Mouse (Mus musculus) heart, adult 8-10 months (tissue): ENCODE measurements around the gene Ccdc160. TPM values are rescaled to one million over a fixed set of nuclear protein-coding genes. Genes with fewer than 3 reads are reported as not detected.

Source experiments
- DNase-seq: peaks from one replicate; pipeline ENCODE4 v3.0.0; 2022; ENCODE audit warnings: low spot score
- total RNA-seq, 4 experiments: library from RNA; stranded (reverse); gene quantifications; 2 replicates each; pipeline ENCODE4 v1.2.4; 2022

The Ccdc160 gene
- under 1 TPM; 0.16 to 0.47 (median 0.23) TPM for total RNA-seq

DNA sequence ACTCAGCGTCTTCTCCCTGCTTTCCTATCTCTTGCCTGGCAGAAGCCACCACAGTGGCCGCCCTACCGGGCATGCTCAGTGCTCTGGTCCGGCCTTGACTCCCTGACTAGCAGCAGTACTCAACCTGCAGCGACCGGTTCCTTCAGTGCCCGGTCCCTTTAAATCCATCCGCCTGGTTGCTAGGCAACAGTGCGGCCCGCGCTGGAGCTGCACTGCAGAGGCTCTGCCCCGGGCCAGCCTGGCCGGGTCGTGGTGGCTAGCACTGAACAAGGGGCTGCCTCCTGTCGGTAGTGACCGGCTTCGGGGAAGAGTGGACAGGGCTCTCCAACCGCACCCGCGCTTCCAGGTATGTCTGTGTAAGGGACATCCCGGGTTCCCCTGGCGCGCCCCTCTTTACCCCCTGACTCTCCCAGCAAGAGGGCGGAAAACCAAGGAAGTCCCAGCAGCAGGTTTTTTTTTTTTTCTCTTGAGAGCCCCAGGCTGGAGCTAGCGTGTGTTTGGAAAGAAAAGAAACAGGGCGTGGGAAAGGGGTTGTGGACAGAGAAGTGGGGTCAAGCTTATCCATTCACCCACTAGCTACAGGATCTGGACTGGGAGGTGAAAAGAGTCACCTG lies at the start of gene Ccdc160:
Gene Ccdc160, plus strand, starts transcription at position 221 of the 614 bp plus-strand sequence.
- DNase-seq: peak; percentile 31

DNA sequence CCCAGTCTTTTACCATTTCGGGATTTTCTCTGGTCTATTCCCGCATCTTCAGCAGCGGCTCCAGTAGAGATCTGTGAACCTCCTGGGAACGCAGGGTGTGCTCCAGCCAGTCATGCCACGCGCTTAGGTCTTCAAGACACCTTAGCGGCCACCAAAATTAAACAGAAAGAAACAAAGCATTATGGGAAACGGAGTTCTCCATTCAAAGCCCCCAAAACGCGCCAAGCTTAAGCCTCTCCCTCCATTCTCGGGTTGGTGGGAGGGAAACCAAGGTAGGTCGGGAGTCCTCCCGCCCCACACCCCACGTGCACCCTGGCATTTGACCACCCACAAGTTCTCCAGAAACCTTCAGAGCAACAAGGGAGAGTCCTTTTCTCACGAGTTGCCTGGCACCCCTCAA lies 47.2 kb upstream of the Ccdc160 start:
- DNase-seq: no peak

DNA sequence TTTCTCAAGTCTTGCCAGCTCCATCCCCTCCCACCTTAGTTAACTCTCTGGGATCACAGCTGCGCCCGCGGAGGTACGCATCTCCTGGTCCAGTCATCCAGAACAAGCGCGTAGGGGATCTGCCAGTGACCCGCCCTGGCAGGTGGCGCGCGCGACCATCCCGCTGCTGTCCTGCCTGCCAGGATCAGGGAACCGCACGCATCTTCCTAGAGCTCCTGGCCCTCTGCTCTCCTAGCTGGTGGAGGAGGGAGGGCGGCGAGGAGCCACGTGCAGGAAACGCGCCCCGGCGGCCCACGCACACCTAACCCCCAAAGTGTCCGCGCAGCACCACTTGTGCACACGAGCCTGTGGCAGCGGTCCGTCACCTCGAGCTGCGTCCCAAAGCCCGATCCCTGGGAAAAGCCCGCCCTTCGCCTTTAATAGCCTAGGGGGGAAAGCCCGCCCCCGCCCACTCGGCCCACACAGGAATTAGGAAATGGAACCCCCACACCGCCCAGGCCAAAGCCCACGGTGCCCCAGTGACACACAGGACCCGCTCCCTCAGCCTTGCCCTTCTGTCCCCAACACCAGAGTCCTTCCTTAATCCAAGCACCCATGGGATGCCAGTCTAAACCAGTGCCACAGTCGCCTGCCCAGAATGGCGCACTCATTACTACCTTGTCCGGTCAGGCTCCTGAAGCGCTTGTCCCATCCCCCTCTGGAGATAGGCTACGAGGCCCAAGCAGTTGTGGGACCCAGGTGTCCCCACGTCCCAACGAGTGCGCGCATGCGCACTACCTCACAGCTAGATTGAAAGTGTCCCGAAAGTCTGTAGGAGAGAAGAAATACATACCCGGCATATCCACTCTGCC lies 46.6 kb upstream of the Ccdc160 start:
- no peak for DNase-seq

DNA sequence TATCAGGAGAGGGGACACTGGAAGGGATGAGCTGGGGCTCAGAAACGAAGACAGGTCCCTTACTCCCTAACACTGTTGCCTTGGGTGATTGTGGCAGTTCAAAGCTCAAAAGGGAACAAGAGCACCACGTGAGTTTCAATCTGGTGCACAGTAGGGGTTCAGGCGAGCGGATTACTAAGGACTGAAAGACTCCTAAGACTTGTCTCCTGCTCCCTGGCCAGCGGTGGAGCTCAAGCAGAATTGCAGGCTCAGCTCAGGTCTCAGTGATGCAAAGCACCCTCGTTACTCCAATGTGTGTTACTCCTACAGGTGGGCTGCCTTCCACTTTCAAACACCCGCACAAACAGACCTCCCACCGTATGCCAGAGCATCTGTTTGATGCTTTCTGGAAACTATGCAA lies 45.5 kb upstream of the Ccdc160 start:
- DNase-seq: no peak

DNA sequence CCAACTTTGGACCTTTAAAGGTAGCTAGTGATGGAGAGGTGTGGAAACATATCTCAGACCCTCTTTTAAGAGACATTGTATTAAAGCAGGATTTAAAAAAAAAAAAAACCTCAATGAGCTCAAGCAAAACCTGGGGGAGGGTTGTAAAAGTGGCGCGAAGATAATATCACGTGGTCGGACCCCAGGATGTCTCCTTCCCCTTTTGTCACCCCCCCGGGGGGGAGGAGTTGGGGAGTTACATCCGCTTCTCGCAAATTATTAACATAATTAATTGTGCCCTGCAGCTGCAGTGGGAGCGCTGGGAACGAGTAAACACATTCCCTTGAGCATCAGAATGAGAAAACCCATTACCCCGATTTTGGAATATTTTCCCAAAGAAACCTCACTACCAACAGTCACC lies 45.1 kb upstream of the Ccdc160 start:
- DNase-seq: no peak

DNA sequence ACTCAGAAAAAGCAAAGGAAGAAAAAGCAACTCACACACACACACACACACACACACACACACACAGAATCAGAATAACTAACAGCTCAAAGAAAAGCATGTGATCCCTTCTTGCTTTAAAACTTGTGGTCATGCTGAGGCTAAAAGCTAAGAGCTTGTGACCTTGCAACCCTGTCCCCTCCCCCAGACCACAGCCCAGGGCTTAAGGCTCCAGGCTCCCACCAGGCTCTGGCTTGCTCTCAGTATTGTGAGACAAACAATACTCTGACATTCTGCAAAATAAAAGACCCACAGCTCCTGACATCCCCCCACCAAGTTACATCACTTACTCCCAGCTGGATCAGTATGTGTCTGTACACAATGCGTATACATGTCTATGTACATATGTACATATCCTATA lies 44.2 kb upstream of the Ccdc160 start:
- no peak for DNase-seq

DNA sequence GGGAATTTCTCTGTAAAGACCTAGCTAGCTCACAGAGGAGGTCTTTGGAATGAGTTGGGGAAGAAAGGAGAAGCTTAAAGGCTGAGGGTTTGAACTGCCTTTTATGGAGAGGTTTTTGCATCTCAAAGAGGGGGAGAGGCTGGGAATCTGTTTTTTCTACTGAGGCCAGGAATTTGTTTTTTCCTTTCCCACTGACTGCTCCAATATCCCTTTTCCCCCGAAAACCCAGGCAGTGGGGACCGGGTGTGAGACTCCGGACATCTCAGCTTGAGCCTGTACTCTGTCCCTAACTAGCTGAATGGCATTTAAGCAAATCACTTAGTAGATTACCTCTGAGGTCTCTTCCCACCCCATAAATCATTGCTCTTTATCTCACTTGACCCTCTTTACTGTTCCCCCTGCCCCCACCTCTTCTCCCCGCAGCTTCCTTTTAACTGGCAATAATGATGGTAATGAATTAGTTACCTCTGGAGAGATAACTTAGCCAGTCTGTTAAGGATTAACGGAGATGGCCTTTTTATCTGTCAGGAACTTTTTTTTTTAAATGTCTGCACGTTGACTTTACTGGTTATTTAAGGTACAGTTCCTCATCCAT lies 37.4 kb upstream of the Ccdc160 start:
- DNase-seq: no peak

DNA sequence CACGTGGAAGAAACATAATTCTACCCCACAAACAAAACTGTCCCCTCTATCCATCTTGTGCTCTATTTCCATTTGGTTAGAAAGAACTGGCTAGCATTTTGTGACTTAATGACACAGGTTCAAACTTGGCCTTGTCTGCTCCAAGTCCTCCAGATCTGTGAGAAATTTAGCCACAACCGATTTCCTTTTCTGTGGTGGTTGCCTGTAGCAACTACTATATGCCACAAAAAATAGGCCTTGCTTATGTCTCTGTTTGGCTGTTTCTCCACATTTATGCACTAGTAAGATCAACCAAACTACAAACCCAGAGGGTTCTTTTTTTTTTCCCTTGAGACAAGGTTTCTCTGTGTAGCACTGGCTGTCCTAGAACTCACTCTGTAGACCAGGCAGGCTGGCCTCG lies 33.8 kb upstream of the Ccdc160 start:
- no peak for DNase-seq

DNA sequence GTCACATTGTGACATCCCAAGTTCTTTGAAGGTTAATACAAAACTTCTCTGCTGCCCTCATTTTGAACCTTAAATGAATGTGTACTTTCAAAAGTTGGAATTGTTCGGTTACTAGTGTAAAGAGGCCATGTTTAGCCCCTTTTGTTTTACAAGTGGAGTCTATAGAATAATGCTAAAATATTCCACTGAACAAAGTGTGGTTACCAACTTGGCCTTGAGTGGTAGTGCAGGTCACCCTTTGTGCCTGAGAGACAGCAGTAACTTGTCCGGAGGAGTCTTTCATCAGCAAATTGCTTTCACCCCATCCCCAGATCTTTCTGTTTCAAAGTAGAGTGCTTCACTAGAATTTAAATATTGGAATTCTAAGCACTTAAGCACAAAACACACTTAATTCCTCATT lies 31.8 kb upstream of the Ccdc160 start:
- no peak for DNase-seq

DNA sequence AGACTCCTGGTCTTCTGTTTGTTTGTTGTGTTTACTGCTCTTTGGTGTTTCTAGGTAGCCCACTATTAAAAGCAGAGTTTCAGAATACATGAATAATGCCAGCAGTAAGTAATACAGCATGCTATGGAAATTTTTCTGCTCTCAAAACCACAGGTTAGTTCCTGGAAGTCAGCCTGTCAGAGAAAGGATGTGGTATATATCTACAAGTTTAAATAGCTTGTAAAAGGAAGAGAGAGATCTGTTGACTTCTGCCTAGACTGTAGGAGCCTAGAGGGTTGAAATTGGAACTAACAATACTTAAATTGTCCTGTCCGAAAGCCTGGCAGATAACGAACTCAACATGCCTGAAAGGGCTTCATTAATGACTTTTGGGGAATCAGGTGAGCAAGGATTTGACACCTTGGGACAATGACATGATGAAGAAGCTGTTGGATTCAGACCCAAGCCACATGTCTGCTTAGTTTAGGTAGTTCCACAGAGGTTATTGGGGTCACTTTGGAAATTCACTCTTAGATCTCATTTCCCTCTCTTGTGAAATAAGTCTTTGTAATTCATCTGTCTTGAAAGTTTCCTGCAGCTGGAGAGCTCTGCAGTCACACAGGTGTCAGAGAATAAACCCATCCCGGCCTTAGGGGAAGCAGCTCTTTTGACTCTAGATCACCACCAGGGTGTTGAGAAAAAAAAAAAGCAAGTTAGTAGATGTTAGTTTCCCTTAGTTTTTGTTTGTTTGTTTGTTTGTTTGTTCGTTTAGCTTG lies 30.6 kb upstream of the Ccdc160 start:
- no peak for DNase-seq

DNA sequence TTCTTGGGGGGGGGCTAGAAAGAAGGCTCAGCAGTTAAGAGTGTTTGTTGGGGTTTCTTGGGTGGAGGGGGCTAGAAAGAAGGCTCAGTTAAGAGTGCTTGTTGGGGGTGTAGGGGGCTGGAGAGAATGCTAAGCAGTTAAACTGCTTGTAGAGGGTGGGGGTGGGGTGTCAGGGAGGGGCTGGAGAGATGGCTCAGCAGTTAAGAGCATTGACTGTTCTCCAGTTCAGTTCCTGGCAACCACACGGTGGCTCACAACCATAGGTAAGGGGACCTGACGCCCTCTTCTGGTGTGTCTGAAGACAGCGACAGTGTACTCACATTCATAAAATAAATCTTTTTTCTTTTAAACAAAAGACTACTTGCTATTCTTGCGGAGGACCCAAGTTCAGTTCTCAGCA lies 28.8 kb upstream of the Ccdc160 start:
- no peak for DNase-seq

DNA sequence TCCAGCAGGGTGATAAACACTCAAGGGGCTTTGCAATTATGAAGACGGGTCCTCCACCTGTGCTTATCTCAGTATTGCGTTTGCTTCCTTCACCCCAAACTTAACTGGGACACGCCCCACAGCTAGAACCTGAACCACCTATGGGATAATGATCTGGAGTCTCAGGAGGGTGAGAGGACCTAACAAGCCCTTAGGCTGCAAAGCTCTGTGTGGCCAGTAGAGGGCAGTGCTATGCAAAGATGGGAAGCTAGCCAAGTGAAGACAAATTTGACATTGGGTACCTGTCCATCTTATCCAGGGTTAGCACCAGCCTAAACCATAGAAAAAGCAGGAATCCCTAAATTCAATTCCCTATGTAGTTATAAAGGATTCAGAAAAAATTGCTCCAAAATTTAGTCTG lies 15.0 kb upstream of the Ccdc160 start:
- DNase-seq: peak; percentile 4

DNA sequence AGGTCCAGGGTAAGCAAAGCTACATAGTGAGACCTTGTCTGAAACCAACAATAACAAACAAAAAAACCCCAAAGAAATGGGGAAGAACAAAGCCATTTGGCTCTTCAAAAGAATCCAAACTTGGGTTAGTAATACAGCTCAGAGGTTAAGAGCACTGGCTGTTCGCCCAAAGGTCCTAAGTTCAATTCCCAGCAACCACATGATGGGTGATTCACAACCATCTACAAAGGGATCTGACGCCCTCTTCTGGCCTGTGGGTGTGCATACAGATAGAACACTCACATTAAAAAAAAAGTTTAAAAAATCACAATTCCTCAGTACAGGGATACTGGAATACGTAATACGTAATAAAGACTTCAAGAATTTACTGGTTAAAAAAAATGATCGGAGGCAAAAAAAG lies 13.3 kb upstream of the Ccdc160 start:
- no peak for DNase-seq

DNA sequence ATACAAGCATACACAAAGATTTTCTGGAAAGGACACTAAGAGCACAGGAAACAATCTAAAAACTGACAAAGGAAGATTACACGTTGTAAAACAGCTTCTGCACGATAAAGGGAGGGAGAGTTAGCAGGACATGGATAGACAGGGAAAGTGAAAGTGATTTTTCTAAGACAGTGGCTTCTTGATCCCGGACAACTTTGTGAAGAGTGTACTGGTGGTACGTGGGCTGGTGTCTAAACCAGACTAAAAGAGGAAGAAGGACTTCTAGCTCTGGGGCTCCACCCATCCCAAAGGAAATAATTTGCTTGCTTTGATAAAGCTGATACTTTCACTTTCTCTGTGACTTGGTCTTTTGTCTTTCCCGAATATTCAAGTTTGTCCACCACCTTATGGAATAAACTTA lies 7.1 kb upstream of the Ccdc160 start:
- DNase-seq: peak; percentile 6

DNA sequence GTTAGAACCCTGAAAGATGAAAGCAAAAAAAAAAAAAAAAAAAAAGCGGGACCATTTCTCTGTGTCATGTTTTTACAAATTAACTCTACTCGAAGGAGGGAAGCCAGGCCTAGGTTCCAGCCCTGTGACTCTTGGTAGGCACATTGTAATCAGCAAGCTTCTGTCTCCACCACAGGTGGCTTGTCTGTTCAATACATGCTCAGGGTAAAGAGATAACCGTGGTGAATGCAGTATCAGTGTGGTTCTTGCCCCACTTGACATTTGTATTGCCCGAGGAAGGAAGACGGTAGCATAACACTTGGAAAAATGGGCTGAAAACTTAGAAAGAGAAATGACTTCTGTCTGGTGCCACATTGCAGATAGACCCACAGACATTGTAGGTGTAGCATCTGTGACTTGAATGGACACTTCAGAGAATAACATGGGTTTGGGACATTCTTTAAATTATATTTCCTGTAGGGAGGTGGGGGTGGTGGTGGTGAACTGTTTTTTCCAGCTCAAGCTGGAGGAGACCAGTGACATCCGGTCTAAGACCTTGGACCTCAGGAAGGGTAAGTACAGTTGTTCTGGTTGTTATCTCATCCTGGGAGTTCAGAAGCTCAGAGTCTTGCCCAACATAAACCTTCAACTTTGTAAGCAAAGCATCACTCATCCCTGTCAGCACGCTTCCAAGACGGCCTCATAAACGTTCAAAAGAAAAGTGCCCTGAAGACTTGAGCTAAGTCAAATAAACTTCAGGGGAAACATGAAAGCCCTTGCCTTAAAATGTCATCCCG lies 1.1 kb downstream of the Ccdc160 start:
- no peak for DNase-seq

DNA sequence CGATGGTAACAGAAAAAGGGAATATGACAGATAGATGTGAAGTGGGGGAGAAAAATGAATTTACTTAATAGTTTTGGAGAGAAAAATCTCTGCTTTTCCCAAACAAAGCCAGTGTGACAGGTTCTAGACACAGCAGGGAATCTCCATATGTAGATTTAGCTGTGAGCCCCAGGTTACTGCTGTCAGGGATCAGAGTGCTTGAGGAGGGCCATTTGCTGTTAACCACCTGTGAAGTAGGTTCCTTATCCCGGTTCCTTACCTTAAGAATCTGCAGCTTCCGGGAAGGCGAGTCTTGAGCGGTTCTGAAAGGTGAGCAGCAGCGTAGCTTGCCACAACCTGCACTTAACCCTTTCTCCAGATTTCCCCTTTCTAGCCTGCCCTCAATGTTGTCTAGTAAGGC lies 1.9 kb downstream of the Ccdc160 start:
- DNase-seq: no peak

DNA sequence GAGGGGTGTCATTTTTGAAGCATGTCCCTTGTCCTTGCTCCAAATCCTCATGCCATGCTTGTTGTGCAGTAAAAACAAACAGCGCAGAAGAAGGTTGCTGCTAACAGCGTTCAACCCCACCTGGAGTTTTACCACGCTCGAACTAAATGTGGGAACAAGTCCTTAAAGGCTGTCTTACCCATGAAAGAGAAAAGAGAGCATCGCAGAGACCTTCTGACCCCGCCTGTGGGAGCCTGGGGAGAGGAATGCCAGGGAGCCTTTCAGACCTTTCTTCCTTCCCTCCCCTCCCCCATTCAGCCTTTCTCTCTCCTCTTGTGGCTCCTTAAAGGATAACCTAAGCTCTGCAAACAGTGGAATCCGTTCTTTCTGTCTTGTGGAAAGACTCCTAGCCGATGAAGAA lies 4.8 kb downstream of the Ccdc160 start:
- DNase-seq: no peak

DNA sequence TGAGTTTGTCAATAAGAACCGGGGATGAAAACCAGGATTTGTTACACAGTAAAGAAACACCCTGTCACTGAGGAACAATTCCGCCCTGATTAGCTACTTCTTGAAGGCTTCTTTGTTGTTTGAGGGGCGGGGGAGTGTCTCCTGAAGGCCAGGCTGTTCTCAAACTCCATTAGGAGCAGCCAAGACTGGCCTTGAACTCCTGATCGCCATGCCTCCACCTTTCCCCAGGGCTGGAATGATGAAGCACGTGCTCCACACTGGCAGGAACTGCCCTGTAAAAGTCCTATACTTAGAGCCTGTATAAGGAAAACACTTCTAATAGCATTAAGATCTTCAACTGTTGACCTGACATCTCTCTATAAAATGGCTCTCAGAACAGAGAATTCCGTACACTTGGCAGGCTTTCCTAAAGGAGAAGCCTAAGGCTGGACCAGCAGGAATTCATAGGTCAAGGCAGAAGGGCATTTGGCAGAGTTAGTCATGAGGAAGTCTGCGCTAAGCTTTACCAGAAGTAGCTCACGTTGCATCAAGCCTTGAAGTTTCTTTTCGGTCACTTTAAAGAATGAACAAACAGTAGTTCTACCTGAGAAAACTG lies 6.1 kb downstream of the Ccdc160 start:
- DNase-seq: no peak

DNA sequence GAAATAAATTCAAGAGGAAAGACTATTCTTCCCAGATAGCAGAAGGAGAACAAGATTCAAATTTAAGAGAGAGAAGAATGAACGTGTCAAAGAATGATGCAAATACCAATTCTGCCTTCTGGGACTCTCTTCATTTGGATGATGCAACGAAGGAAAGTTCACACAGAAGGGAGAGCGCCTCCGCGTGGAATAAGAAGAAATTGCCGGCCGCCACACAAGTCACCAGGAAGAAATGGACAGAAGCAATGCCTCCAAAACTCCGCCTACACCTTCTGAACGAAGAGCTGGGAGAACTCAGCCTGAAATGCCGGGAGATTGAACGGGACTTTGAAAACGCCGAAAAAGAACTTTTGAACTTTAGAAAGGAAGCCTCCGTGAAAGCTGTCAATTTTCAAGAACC lies 7.3 kb downstream of the Ccdc160 start:
- DNase-seq: no peak

DNA sequence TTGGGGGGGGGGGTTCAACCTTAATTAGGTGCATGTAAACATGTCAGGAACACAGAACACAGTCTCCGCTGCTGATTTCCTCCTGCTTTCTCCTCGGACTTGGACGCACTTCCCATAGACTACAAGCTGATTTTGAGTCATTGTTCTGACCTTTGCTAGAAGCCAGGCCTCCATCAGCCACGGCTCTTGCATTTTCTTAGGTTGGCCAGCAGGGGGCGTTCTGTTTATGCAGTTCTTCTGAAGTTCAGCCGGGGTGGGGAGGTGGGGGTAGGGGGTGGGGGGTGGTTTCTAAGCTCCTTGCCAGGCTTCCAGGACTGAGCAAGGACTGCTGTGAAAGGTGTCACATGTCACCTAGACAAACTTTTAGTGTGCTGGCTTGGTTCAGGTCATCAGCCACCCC lies 8.6 kb downstream of the Ccdc160 start:
- DNase-seq: no peak

DNA sequence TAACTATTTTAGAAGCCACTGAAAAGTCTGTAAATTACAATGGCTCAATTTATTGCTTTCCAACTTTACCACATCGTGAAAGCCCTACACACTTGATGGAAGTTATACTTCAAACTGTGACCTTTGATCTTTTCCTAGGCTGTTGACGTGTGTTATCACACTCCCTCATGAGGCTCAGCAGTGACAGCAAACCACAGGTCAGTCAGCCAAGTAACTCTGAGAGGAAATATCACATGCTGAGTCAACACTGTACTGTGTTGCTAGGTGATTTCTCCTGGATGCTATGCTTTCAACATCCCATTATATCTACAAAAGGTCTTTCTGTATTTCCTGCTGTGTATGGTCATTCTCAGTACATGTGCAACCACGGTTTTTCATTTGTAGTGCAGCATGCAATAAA lies 28.3 kb downstream of the Ccdc160 start:
- DNase-seq: no peak
